Mouse (Mus musculus) liver, adult 2 months (tissue): ENCODE measurements around the gene Slc2a10.
A peak's percentile ranks its signal among the peaks of the same experiment; 100 is the strongest.

Experiments
- CTCF ChIP-seq: fragments of 200-500 bp; IDR thresholded peaks from 2 replicates; pipeline ENCODE4 v1.5.1; 2011; ENCODE audit warnings: low read depth, low read length, control low read depth
- POLR2A ChIP-seq: fragments of 200-500 bp; IDR thresholded peaks from 2 replicates; pipeline ENCODE4 v1.6.1; 2011; ENCODE audit warnings: low read length, control low read depth; ENCODE audit not compliant: insufficient read depth; ENCODE audit errors: extremely low read depth

- peak; percentile 94 for TF ChIP-seq CTCF
- TF ChIP-seq POLR2A: no peak
These were observed 25.5 kb downstream of the Slc2a10 start for GRCm38 (mm10) chr2:165529106-165529505.
